Mouse (Mus musculus) gastrocnemius, adult 8-10 months (tissue): ENCODE measurements around the gene Gzmn. TPM values are rescaled to one million over a fixed set of nuclear protein-coding genes. Genes with fewer than 3 reads are reported as not detected.
"Not testable (repeated sequence)": the region's sequence is repeated elsewhere in the genome, so short reads cannot be mapped to it uniquely, and the experiment has no call there.

Source experiments
- DNase-seq, 2 experiments: peaks; one replicate each; pipeline ENCODE4 v3.0.0; 2022; ENCODE audit warnings: low spot score in 2 of 2
- total RNA-seq, 4 experiments: library from RNA; stranded (reverse); gene quantifications; 2 replicates each; pipeline ENCODE4 v1.2.4; 2022

Gene Gzmn
- not detected for total RNA-seq

GRCm38 (mm10) chr14:56174499-56174898 is at the start of gene Gzmn:
Gzmn (minus strand) TSS chr14:56174599.
- no peak for DNase-seq

- no peak for DNase-seq
These were observed 36.9 kb upstream of the Gzmn start, which contains the start of gene Gzmf for GRCm38 (mm10) chr14:56211317-56211716. Gzmf (minus strand) TSS chr14:56211417.

- DNase-seq, result no peak
These were observed 31.2 kb upstream of the Gzmn start for GRCm38 (mm10) chr14:56205613-56206012.

- not testable (repeated sequence) for DNase-seq
These were observed 30.6 kb upstream of the Gzmn start for GRCm38 (mm10) chr14:56205021-56205420.

- no peak for DNase-seq
These were observed 29.6 kb upstream of the Gzmn start for GRCm38 (mm10) chr14:56203975-56204374.

- DNase-seq, result no peak
These were observed 12.5 kb upstream of the Gzmn start for GRCm38 (mm10) chr14:56186946-56187345.

GRCm38 (mm10) chr14:56186521-56186920 is 12.1 kb upstream of the Gzmn start:
- no peak for DNase-seq

- not testable (repeated sequence) for DNase-seq
These were observed 3.3 kb upstream of the Gzmn start for GRCm38 (mm10) chr14:56177651-56178050.

GRCm38 (mm10) chr14:56173396-56173795 is 1.0 kb downstream of the Gzmn start:
- no peak for DNase-seq

- DNase-seq, result no peak
These were observed 1.7 kb downstream of the Gzmn start for GRCm38 (mm10) chr14:56172744-56173143.

- no peak for DNase-seq
These were observed 6.4 kb downstream of the Gzmn start for GRCm38 (mm10) chr14:56168009-56168408.

- no peak for DNase-seq
These were observed 12.3 kb downstream of the Gzmn start for GRCm38 (mm10) chr14:56162109-56162508.

- DNase-seq, result not testable (repeated sequence)
These were observed 14.9 kb downstream of the Gzmn start, which contains the start of gene Gzmg for GRCm38 (mm10) chr14:56159479-56159878. Gzmg (minus strand) TSS chr14:56159579.

- DNase-seq, result no peak
These were observed 19.1 kb downstream of the Gzmn start for GRCm38 (mm10) chr14:56155340-56155739.

GRCm38 (mm10) chr14:56133675-56134074 is 40.7 kb downstream of the Gzmn start:
- not testable (repeated sequence) for DNase-seq

GRCm38 (mm10) chr14:56132508-56132907 is 41.9 kb downstream of the Gzmn start, which contains the start of gene Gzmd:
Gzmd (minus strand) TSS chr14:56132608.
- not testable (repeated sequence) for DNase-seq

- DNase-seq, result no peak
These were observed 46.1 kb downstream of the Gzmn start for GRCm38 (mm10) chr14:56128341-56128740.

- DNase-seq, result no peak
These were observed 50.9 kb downstream of the Gzmn start for GRCm38 (mm10) chr14:56123516-56123915.

- DNase-seq, result no peak
These were observed 53.9 kb downstream of the Gzmn start, which contains the start of gene Gzme for GRCm38 (mm10) chr14:56120525-56120924. Gzme (minus strand) TSS chr14:56120625.

Other genes starting within 250 kb of the Gzmn start
- gene Cma1, start 229.9 kb downstream of the Gzmn start, total RNA-seq, result 1 to 10 TPM in 3 of 4 experiments, under 1 TPM in 1; 0.99 to 5.3 (median 1.8) TPM
- gene Cma2, start 223.6 kb downstream of the Gzmn start, total RNA-seq, result not detected
- gene Mcpt1, start 156.6 kb downstream of the Gzmn start, total RNA-seq, result not detected
- not detected for gene Mcpt9, start 144.1 kb downstream of the Gzmn start, total RNA-seq
- not detected for gene Mcpt2, start 132.6 kb downstream of the Gzmn start, total RNA-seq
- gene Mcpt4, start 112.3 kb downstream of the Gzmn start, total RNA-seq, result 1 to 10 TPM in 3 of 4 experiments, under 1 TPM in 1; 0.53 to 2.6 (median 1.8) TPM
- not detected for gene Mcpt8, start 89.3 kb downstream of the Gzmn start, total RNA-seq
- gene Ctsg, start 72.0 kb downstream of the Gzmn start, total RNA-seq, result not detected
- not detected for gene Gzme, start 54.0 kb downstream of the Gzmn start, total RNA-seq
- gene Gzmd, start 42.0 kb downstream of the Gzmn start, total RNA-seq, result not detected
- not detected for gene Gzmg, start 15.0 kb downstream of the Gzmn start, total RNA-seq
- not detected for gene Gzmf, start 36.8 kb upstream of the Gzmn start, total RNA-seq
- gene Gzmc, start 60.1 kb upstream of the Gzmn start, total RNA-seq, result not detected
- gene Gzmb, start 87.7 kb upstream of the Gzmn start, total RNA-seq, result not detected
- gene Atp12a, start 190.5 kb upstream of the Gzmn start, total RNA-seq, result not detected
- under 1 TPM in 3 of 4 experiments, not detected in 1; 0.09 to 0.32 (median 0.29) TPM for gene Rnf17, start 228.0 kb upstream of the Gzmn start, total RNA-seq